Mouse (Mus musculus) lung, embryonic 16.5 days (tissue): ENCODE results near the gene Nfatc3. TPM values are rescaled to one million over a fixed set of nuclear protein-coding genes. Genes with fewer than 3 reads are reported as not detected.

Experiments used
- ATAC-seq: fragments of 200-750 bp; cut with Nextera tagmentation; 2 replicates; pipeline ENCODE4 v1.8.0; 2017; ENCODE audit warnings: low read depth, mild to moderate bottlenecking, moderate library complexity
- H3K27ac ChIP-seq: fragments of 300-500 bp; sonication (generic); 2 replicates; pipeline ENCODE4 v1.5.1; 2014; ENCODE audit warnings: mild to moderate bottlenecking, control low read depth, low read length
- H3K27me3 ChIP-seq: fragments of 300-500 bp; sonication (generic); 2 replicates; pipeline ENCODE4 v1.6.1; 2014; ENCODE audit warnings: low read depth, low read length, mixed read lengths; ENCODE audit not compliant: control insufficient read depth, insufficient read depth
- H3K36me3 ChIP-seq: fragments of 300-500 bp; sonication (generic); 2 replicates; pipeline ENCODE4 v1.6.1; 2014; ENCODE audit warnings: low read length; ENCODE audit not compliant: control insufficient read depth, insufficient read depth
- H3K4me1 ChIP-seq: fragments of 300-500 bp; sonication (generic); replicated peaks from 2 replicates; pipeline ENCODE4 v1.6.1; 2014; ENCODE audit warnings: low read length, mixed read lengths; ENCODE audit not compliant: control insufficient read depth, insufficient read depth
- H3K4me2 ChIP-seq: fragments of 300-500 bp; sonication (generic); 2 replicates; pipeline ENCODE4 v1.6.1; 2014; ENCODE audit warnings: low read depth, low read length, control low read depth
- H3K4me3 ChIP-seq: fragments of 300-500 bp; sonication (generic); 2 replicates; pipeline ENCODE4 v1.5.1; 2014; ENCODE audit warnings: mild to moderate bottlenecking, low read length, control low read depth
- H3K9ac ChIP-seq: fragments of 300-500 bp; sonication (generic); 2 replicates; pipeline ENCODE4 v1.6.1; 2014; ENCODE audit warnings: low read length, control low read depth
- H3K9me3 ChIP-seq: fragments of 300-500 bp; sonication (generic); 2 replicates; pipeline ENCODE4 v1.6.1; 2016; ENCODE audit warnings: low read length; ENCODE audit not compliant: control insufficient read depth
- WGBS: fragments of 180-500 bp; shearing (Covaris S2); extraction: QIAGEN DNeasy Blood & Tissue Kit; methylation state at CpG from one replicate; pipeline ENCODE4 v1.1.7; 2014; 5-methylcytosine and 5-hydroxymethylcytosine counted together
- polyA plus RNA-seq: library from polyadenylated mRNA; unstranded; fragments of >200 nt; fragmentation: Nextera tagmentation; extraction: Ambion mirVana; gene quantifications from 2 replicates; pipeline ENCODE4 v1.2.1, GENCODE M21; 2015

Nfatc3 gene
- polyA plus RNA-seq, 1 experiment from 2014 or later: 6.0 TPM

DNA sequence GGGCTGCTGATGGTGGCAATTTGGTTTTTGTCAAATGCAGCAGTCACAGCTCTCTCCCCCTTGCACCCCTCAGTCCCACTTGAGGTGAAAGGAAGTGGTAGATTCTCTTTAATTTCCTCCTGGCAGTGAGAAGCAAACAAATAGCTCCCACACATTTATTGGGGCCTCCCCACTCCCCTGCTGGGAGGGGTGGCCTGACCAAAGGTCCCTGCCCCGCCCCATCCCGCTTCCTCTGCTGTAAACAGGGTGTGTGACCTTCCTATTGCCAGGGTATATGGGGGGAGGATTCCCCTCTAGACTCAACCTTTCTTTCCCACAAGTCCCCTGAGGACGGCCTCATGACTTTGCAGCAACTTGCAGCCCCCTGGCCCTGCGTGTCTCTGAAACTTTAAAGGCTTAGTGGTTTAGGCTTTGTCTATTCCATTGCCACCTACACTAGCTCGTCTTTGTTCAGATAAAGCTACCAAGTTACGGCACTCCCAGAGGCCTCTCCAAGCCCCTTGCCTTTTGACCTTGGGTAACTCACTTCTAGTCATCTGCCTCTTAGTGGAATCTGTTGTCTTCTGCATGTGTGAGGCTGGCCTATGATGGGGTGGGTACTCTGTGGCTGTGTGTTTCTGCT, 4.3 kb upstream of the Nfatc3 start:
- WGBS: 67% methylated on average over 6 of the region's 6 CpGs
- no peaks in the 10 kb centered on the region for H3K9me3 ChIP-seq

DNA sequence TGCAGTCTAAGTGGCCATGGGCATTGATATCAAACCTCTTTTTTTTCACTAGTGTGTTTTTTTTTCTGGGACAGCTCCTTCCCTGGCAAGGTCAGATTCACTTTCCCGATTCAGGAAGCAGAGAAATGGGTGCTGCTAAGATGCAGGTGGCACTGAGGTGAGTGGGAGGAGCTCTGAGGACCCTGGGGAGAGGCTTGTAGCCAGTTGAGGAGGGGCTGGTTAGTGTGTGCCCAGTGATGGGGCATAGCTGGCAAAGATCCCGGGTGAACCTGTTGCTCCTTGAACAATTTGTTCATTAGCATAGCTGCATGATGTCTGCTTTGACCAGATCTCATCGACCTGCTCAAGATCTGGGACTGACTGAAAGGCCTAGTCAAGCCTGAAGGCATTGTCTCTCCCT, 3.6 kb upstream of the Nfatc3 start:
- H3K27ac ChIP-seq: no peak overlapping the region
- ATAC-seq: no peak
- peaks cover 7% of the 10 kb centered on the region for H3K4me1 ChIP-seq
- no peaks in the 10 kb centered on the region for H3K27me3 ChIP-seq
- no peak overlapping the region for H3K9ac ChIP-seq
- no peak overlapping the region for H3K4me2 ChIP-seq
- H3K36me3 ChIP-seq: no peaks in the 10 kb centered on the region
- H3K4me3 ChIP-seq: no peak overlapping the region
- WGBS: 56% methylated on average over 3 of the region's 3 CpGs
- no peaks in the 10 kb centered on the region for H3K9me3 ChIP-seq

More for the DNA sequence above, 4.3 kb upstream of the Nfatc3 start:
- Histone ChIP-seq H3K4me3 (no peak overlapping the region), H3K4me2 (no peak overlapping the region), H3K27ac (no peak overlapping the region), H3K4me1 (peaks cover 7% of the 10 kb centered on the region), H3K27me3 (no peaks in the 10 kb centered on the region), H3K36me3 (no peaks in the 10 kb centered on the region), H3K9ac (no peak overlapping the region)
- ATAC-seq: no peak

DNA sequence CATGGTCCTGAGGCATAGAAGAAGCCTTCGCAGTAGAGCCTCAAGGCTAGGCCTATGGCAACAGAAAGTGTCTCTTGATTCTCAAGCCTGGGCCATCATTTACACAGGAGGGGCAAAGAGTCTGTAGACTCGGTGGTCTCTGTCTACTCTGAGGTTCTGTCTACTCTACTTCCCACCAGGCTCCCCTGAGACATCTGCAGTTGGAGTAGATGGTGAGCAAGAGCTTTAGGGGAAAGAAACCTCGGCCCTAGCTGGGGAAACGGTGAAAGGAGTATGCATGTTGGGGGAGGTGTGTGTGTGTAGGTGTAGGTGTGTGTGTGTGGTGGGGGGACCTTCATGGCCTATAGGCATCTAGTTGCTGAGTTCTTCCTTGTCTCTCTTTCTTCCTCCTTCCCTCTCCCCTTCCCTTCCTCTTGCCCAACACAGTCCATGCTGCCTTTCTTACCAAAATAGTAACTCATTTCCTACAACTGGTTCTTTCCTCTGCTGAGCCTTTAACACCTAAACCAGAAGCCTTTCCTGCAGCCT, 2.1 kb upstream of the Nfatc3 start:
- no peak for ATAC-seq
- Histone ChIP-seq H3K4me1 (peaks cover 12% of the 10 kb centered on the region), H3K9ac (no peak overlapping the region), H3K36me3 (no peaks in the 10 kb centered on the region), H3K9me3 (no peaks in the 10 kb centered on the region), H3K4me2 (no peak overlapping the region), H3K4me3 (no peak overlapping the region), H3K27ac (no peak overlapping the region), H3K27me3 (no peaks in the 10 kb centered on the region)
- 69% methylated on average over 4 of the region's 4 CpGs for WGBS

DNA sequence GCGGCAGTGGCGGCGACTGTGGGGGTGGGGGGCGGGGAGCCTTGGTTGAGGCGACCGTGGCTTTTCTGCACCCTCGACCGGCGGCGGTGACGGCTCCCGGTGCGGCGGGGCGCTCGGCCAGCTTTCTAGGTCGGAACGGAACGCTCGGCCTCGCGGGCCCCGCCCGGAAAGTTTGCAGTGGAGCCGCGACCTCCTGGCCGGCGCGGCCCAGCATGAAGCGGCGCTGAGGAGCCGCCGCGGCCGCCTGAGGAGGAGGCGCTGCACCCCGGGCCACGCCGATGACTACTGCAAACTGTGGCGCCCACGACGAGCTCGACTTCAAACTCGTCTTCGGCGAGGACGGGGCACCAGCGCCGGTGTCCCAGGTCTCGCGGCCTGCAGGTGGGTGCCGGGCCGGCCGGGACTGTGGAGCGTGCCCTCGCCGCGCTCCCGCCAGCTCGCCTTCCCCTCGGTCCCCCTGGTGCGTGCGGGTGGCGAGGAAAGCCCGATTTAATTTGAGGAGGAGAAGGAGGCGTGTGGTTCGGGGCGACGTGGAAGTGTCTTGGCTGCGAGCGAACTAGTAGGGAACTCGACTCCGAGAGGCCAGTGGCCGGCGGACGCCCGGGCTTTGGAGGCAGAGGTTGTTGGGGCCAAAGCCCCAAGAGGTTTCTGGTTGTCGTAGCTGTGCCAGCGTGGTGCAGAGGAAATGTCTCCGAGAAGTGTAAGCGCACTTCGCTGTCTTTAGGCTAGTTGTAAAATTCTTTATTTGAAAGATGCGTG, 1.2 kb downstream of the Nfatc3 start:
- H3K27me3 ChIP-seq: no peaks in the 10 kb centered on the region
- ATAC-seq: peak; percentile 79
- peak overlapping the region; percentile 96 for H3K27ac ChIP-seq
- H3K9ac ChIP-seq: peak overlapping the region; percentile 92
- H3K4me2 ChIP-seq: peak overlapping the region; percentile 68
- no peaks in the 10 kb centered on the region for H3K9me3 ChIP-seq
- under 1% methylated on average over 71 of the region's 83 CpGs for WGBS
- H3K36me3 ChIP-seq: no peaks in the 10 kb centered on the region
- peaks cover 15% of the 10 kb centered on the region for H3K4me1 ChIP-seq
- peak overlapping the region; percentile 93 for H3K4me3 ChIP-seq

DNA sequence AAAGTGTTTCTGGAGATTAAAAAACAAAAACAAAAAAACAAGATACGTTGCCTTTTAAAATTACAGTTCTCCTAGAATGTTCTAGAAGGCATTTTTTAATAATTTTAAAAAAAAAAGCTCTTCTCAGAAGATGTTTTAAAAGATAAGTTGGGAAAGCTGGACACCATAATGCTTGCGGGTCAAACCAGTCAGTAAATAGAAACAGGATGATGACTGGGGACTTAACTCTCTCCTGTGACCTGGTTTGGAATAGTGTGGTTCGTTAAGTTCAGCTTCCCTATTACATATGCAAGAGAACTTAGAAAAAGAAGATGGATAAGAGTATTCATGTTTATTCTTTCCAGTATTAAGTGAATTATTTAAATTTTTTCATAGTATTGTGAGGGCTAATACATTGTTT, 1.9 kb downstream of the Nfatc3 start:
- ATAC-seq: no peak
- peak overlapping the region; percentile 93 for H3K4me3 ChIP-seq
- H3K4me2 ChIP-seq: peak overlapping the region; percentile 68
- H3K27me3 ChIP-seq: no peaks in the 10 kb centered on the region
- whole genome bisulfite sequencing: 3% methylated on average over 3 of the region's 3 CpGs
- no peaks in the 10 kb centered on the region for H3K36me3 ChIP-seq
- H3K9me3 ChIP-seq: no peaks in the 10 kb centered on the region
- H3K9ac ChIP-seq: peak overlapping the region; percentile 92; the same call in 1 of the 2 replicates
- H3K4me1 ChIP-seq: peaks cover 15% of the 10 kb centered on the region
- H3K27ac ChIP-seq: no peak overlapping the region

DNA sequence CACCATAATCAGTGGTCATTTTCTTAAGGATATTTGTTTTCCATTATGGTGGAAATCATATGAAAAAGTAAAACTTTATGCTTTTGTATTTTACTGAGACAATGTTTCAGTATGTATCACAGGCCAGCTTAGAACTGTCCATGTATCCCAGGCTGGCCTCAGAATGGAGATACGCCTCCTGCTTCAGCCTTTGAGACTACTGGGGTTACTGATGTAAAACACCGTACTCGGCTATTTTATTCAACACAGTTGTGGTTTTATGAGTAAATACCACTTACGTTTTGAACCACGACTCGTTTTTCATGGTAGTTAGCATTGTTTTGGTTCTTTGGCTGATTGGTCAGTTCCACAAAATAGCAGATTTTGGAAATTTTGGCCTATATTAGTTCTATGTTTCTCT, 3.0 kb downstream of the Nfatc3 start:
- Histone ChIP-seq H3K27me3 (no peaks in the 10 kb centered on the region), H3K9me3 (no peaks in the 10 kb centered on the region), H3K4me3 (no peak overlapping the region), H3K36me3 (no peaks in the 10 kb centered on the region), H3K27ac (no peak overlapping the region), H3K4me1 (peaks cover 15% of the 10 kb centered on the region), H3K4me2 (peak overlapping the region; percentile 68; the same call in 1 of the 2 replicates), H3K9ac (no peak overlapping the region)
- ATAC-seq: no peak
- WGBS: 79% methylated on average over 6 of the region's 6 CpGs

DNA sequence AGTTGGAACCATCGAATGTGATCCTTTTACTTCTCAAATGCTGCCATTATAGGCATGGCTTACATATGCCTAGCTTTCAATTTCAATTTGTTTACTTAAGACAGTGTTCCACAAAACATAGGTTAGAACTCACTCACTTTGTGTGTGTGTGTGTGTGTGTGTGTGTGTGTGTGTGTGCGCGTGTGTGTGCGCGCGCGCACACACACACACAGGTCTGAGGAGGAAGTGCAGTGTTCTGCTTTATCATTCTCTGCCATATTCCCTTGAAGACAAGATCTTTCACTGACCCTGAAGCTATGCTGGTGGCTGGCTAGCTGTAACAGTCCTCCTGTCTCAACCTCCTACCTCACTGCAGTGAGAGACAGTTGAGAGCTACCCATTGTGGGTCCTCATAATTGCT, 4.4 kb downstream of the Nfatc3 start:
- Histone ChIP-seq H3K36me3 (no peaks in the 10 kb centered on the region), H3K4me1 (peaks cover 14% of the 10 kb centered on the region), H3K9me3 (no peaks in the 10 kb centered on the region), H3K4me2 (no peak overlapping the region), H3K9ac (no peak overlapping the region), H3K4me3 (no peak overlapping the region), H3K27me3 (no peaks in the 10 kb centered on the region), H3K27ac (no peak overlapping the region)
- ATAC-seq: no peak
- WGBS: 96% methylated on average over 7 of the region's 7 CpGs

DNA sequence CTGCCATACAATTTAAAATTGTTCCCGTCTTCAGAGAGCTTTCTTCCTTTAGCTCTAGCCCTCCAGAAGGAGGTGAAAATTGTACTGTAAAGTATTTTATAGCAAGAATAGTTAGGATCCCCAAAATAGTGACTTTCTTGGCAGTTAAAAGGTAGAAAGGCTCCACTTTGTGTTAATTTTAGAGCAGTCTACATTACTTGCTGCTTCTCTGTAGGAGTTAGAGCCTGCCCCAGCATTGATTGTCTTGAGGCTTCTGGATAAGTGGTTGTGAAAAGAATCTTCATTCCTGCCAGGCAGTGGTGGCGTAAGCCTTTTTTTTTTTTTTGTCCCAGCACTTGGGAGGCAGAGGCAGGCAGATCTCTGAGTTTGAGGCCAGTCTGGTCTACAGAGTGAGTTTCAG, 8.1 kb downstream of the Nfatc3 start:
- 100% methylated on average over 2 of the region's 2 CpGs for WGBS

DNA sequence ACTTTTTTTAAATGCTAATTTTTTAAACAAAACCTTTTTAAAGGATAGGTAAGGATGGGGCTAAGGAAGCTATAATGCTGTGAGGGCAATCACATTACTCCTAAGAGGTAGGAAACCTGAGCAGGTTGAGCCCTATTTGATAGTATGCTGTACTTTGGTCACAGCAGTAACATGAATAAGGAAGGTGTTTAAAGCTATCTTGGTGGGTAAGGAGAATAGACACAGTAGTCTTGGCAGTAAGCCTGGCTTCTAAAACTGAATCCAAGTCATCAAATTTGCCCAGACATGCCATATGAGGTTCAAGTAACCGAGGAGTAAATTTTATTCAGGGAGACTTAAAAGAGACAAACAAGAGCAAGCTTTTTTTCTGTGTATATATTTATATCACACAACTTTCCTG, 10.9 kb downstream of the Nfatc3 start:
- no peak overlapping the region for H3K4me2 ChIP-seq
- no peak overlapping the region for H3K9ac ChIP-seq
- no peak overlapping the region for H3K27ac ChIP-seq
- H3K4me1 ChIP-seq: no peaks in the 10 kb centered on the region
- H3K36me3 ChIP-seq: no peaks in the 10 kb centered on the region
- no peaks in the 10 kb centered on the region for H3K9me3 ChIP-seq
- H3K4me3 ChIP-seq: no peak overlapping the region
- no peaks in the 10 kb centered on the region for H3K27me3 ChIP-seq
- WGBS: 56% methylated on average over 1 of the region's 1 CpGs
- ATAC-seq: no peak

More for the DNA sequence above, 8.1 kb downstream of the Nfatc3 start:
- peaks cover under 1% of the 10 kb centered on the region for H3K4me1 ChIP-seq
- H3K27ac ChIP-seq: no peak overlapping the region
- no peak for ATAC-seq
- H3K4me3 ChIP-seq: no peak overlapping the region
- H3K4me2 ChIP-seq: no peak overlapping the region
- no peaks in the 10 kb centered on the region for H3K9me3 ChIP-seq
- no peaks in the 10 kb centered on the region for H3K36me3 ChIP-seq
- no peaks in the 10 kb centered on the region for H3K27me3 ChIP-seq
- no peak overlapping the region for H3K9ac ChIP-seq
